ENCODE assay signal across 20 mouse cellular contexts in genomic region chrX:93042736-93043135, GRCm38 (mm10).
A peak's percentile ranks its signal among the peaks of the same experiment; 100 is the strongest.
DNase-seq lines count a peak whose midpoint lies in the region; ATAC-seq and TF ChIP-seq lines count a peak whose summit lies in the region.
"Had no signal": no experiment of that assay in that cellular context is flagged by ENCODE, and none has a peak within 500 bp of the region (broad histone marks: within the 10 kb centered on the region; RNA-seq: fewer than 3 reads in every experiment).

No protein-coding gene starts in this region.

- no peak overlapping the region for H3K9ac ChIP-seq in midbrain, postnatal 0 days (replicated peaks; ENCODE audit: low read length, poor library complexity, severe bottlenecking)
- no peak overlapping the region for H3K9ac ChIP-seq in midbrain, embryonic 11.5 days (ENCODE audit: low read length)
- H3K9ac ChIP-seq: neural tube, embryonic 12.5 days had no signal

- H3K27ac ChIP-seq in gastrocnemius, adult 2 months: no peak overlapping the region
- no peak overlapping the region for H3K27ac ChIP-seq in midbrain, postnatal 0 days (ENCODE audit: low read depth, low read length)
- H3K27ac ChIP-seq in midbrain, embryonic 11.5 days (ENCODE audit: low read depth, low read length): no peak overlapping the region
- H3K27ac ChIP-seq: hindbrain, embryonic 10.5 days; limb, embryonic 10.5 days; neural tube, embryonic 12.5 days had no signal

- no peak for TF ChIP-seq CTCF in gastrocnemius, adult 2 months (IDR thresholded peaks at IDR 0.05)
- no peak for TF ChIP-seq CTCF in midbrain, postnatal 0 days (IDR thresholded peaks at IDR 0.05)

- intact Hi-C loops in gastrocnemius, adult 2 months (cut with DNase I): no loop called here

- no peak for ATAC-seq in midbrain, postnatal 0 days (ENCODE audit: low FRiP score)
- no peak for ATAC-seq in midbrain, embryonic 11.5 days (ENCODE audit: low FRiP score)

- H3K4me3 ChIP-seq in gastrocnemius, adult 2 months: no peak overlapping the region
- no peak overlapping the region for H3K4me3 ChIP-seq in midbrain, postnatal 0 days (ENCODE audit: low read depth, low read length)
- H3K4me3 ChIP-seq in midbrain, embryonic 11.5 days (ENCODE audit: low read depth, low read length): no peak overlapping the region
- H3K4me3 ChIP-seq: hindbrain, embryonic 10.5 days; limb, embryonic 10.5 days; neural tube, embryonic 12.5 days had no signal

- H3K4me1 ChIP-seq in midbrain, postnatal 0 days (ENCODE audit: insufficient read depth, low read length): no peaks in the 10 kb centered on the region
- no peaks in the 10 kb centered on the region for H3K4me1 ChIP-seq in midbrain, embryonic 11.5 days (ENCODE audit: control insufficient read depth, insufficient read depth, low read length)
- H3K4me1 ChIP-seq: hindbrain, embryonic 10.5 days; limb, embryonic 10.5 days; neural tube, embryonic 12.5 days had no signal

- no peaks in the 10 kb centered on the region for H3K36me3 ChIP-seq in midbrain, postnatal 0 days (ENCODE audit: insufficient read depth, low read length)
- no peaks in the 10 kb centered on the region for H3K36me3 ChIP-seq in midbrain, embryonic 11.5 days (ENCODE audit: control insufficient read depth, insufficient read depth, low read length)
- H3K36me3 ChIP-seq: hindbrain, embryonic 10.5 days; limb, embryonic 10.5 days; neural tube, embryonic 12.5 days had no signal

- H3K27me3 ChIP-seq in midbrain, postnatal 0 days (ENCODE audit: insufficient read depth, low read length): no peaks in the 10 kb centered on the region
- no peaks in the 10 kb centered on the region for H3K27me3 ChIP-seq in midbrain, embryonic 11.5 days (ENCODE audit: control insufficient read depth, insufficient read depth, low read length)
- H3K27me3 ChIP-seq: neural tube, embryonic 12.5 days had no signal

- 64% methylated on average over 3 of the region's 3 CpGs for WGBS in midbrain, postnatal 0 days
- 71% methylated on average over 3 of the region's 3 CpGs for whole genome bisulfite sequencing in midbrain, embryonic 11.5 days

- no peaks in the 10 kb centered on the region for H3K9me3 ChIP-seq in midbrain, postnatal 0 days (ENCODE audit: low read length)
- no peaks in the 10 kb centered on the region for H3K9me3 ChIP-seq in midbrain, embryonic 11.5 days (ENCODE audit: control insufficient read depth, low read length)
- H3K9me3 ChIP-seq: hindbrain, embryonic 10.5 days; limb, embryonic 10.5 days; neural tube, embryonic 12.5 days had no signal

- peak; percentile 16 to 41 for DNase-seq in cerebellum, postnatal 10 days
- no peak for DNase-seq in cerebellum, adult 8-10 months
- DNase-seq in gastrocnemius, adult 2 months: peak; percentile 16
- DNase-seq in gastrocnemius, postnatal 10 days: no peak
- peak; percentile 34 for DNase-seq in midbrain, postnatal 0 days (ENCODE audit: low spot score)
- no peak for DNase-seq in midbrain, embryonic 11.5 days (ENCODE audit: low spot score, missing footprints)
- DNase-seq in urinary bladder, adult 18-20 months (ENCODE audit: low spot score in 2 of 2): no peak
- DNase-seq in MN1 (ENCODE audit: low spot score): no peak
- DNase-seq: adrenal gland, adult 8-10 months; cerebellum, adult 2 months; embryo, embryonic 11 days; layer of hippocampus, postnatal 36 days; lung, adult 2 months; lung, postnatal 36 days; right cerebral cortex, postnatal 14 days; thymus, postnatal 36 days had no signal

- no peak overlapping the region for H3K4me2 ChIP-seq in midbrain, postnatal 0 days (ENCODE audit: low read depth, low read length, poor library complexity, severe bottlenecking)
- H3K4me2 ChIP-seq in midbrain, embryonic 11.5 days: no peak overlapping the region
- H3K4me2 ChIP-seq: liver, embryonic 11.5 days; neural tube, embryonic 12.5 days had no signal

Comparison
In these comparisons a context has a peak if more than half of its experiments do, and no peak if none do; other contexts are left out.
1. DNase-seq: peak in cerebellum, postnatal 10 days (2 of 2), gastrocnemius, adult 2 months (single experiment) and midbrain, postnatal 0 days (single experiment); none in cerebellum, adult 8-10 months (single experiment), gastrocnemius, postnatal 10 days (single experiment), midbrain, embryonic 11.5 days (single experiment), urinary bladder, adult 18-20 months (0 of 2) and MN1 (single experiment).